Mouse (Mus musculus): ENCODE data around the gene Zfp560. TPM values are rescaled to one million over a fixed set of nuclear protein-coding genes. Genes with fewer than 3 reads are reported as not detected.
"Not testable (repeated sequence)": the region's sequence is repeated elsewhere in the genome, so short reads cannot be mapped to it uniquely, and the experiment has no call there.

Zfp560 gene
- polyA plus RNA-seq (2016; fragmentation: Nextera tagmentation; extraction: Ambion mirVana): 34.2 and 36.7 TPM in 2 replicates

DNA sequence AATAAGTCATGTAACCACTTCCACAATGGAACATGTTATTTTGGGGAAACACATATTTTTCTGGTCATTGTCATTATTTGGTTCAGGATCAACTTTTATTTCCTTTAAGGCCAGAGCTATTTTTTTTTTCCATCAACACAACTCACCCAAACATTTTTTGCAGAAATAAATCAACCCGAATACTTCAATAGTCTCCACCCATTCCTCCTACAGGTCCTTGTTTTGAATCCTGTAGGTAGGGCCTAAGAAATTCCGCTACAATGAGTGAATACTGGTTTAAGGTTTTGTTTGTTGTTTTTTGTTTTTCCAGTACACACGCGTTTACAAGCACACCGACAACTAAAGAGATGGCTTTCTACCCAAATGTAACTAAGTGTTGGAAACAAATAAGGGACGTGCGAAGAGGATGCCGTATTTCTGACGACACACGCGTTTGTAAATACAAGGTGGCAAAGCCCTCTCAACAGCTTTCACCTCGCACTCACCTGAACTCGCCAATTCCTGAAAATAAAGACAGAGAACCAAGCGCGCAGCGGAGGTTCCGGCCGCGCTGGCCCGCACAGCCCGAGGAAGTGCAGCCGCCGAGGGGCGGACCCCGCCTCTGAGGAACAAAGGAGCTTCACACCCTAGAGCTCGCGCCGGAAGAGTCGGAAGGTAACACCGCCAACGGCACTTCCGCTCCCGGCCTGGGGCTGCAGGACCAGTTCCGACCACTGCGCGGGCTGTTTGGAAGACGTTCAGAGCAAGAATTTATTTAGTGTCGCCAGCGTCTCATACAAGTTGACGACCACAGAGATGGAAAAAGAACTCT is at the start of gene Zfp560:
Gene Zfp560 (minus strand): TSS at position 646 of the 811 bp plus-strand sequence.
- Histone ChIP-seq H3K9ac (peak within 1 kb of the TSS; percentile 69), H3K27ac (0 out of 2 replicates have a peak within 1 kb of the TSS, but pooled peaks have one; percentile 50), H3K36me3 (no peaks in the 10 kb centered on the region), H3K9me3 (no peaks in the 10 kb centered on the region), H3K4me1 (peaks cover 6% of the 10 kb centered on the region; the same call in 1 of the 2 replicates), H3K4me2 (replicated peaks) (peak within 1 kb of the TSS; percentile 71), H3K4me3 (peak within 1 kb of the TSS; percentile 58), H3K27me3 (no peaks in the 10 kb centered on the region)
- 3% methylated on average over 40 of the region's 40 CpGs for WGBS
- ATAC-seq (ENCODE audit: insufficient number of reproducible peaks, insufficient read depth, low FRiP score, low TSS enrichment): peak; percentile 99

DNA sequence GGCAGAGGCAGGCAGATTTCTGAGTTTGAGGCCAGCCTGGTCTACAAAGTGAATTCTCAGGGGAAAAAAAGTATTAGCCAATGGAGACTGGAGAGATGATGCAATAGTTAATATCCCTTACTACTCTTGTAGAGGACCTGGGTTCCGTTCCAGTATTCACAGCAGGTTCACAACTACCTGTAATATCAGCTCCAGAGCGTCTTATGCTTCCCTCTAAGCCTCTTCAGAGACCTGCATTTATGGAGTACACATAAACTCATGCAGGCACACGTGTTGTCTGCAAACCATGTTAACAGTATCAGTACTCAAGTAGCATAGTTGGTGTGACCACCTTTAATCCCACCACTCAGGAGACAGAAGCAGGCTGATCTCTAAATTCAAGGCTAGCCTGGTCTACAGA is 45.0 kb upstream of the Zfp560 start:
- Histone ChIP-seq H3K27ac (no peak overlapping the region), H3K36me3 (peaks cover 9% of the 10 kb centered on the region), H3K27me3 (no peaks in the 10 kb centered on the region), H3K9ac (no peak overlapping the region), H3K4me2 (replicated peaks) (no peak overlapping the region), H3K9me3 (no peaks in the 10 kb centered on the region), H3K4me1 (no peaks in the 10 kb centered on the region), H3K4me3 (no peak overlapping the region)
- ATAC-seq (ENCODE audit: insufficient number of reproducible peaks, insufficient read depth, low FRiP score, low TSS enrichment): no peak
- WGBS: 86% methylated on average over 3 of the region's 3 CpGs

DNA sequence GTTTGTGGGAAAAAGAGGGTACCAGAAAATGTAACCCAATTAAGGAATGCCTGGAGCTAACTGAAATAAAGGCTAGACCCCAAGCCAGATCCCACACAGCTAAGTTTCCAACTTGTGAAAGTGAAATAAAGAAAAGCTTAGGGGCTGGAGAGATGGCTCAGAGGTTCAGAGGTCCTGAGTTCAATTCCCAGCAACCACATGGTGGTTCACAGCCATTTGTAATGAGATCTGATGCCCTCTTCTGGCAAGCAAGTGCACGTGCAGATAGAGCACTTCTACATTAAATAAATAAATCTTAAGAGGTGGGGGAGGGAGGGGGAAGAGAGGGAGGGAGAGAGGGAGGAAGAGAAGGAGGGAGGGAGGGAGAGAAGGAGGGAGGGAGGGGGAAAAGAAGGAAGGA is 26.5 kb upstream of the Zfp560 start:
- H3K27ac ChIP-seq: no peak overlapping the region
- H3K4me1 ChIP-seq: no peaks in the 10 kb centered on the region
- no peaks in the 10 kb centered on the region for H3K27me3 ChIP-seq
- no peak overlapping the region for H3K9ac ChIP-seq
- no peak for ATAC-seq (ENCODE audit: insufficient number of reproducible peaks, insufficient read depth, low FRiP score, low TSS enrichment)
- H3K4me3 ChIP-seq: no peak overlapping the region
- H3K36me3 ChIP-seq: no peaks in the 10 kb centered on the region
- no peaks in the 10 kb centered on the region for H3K9me3 ChIP-seq
- H3K4me2 ChIP-seq (replicated peaks): no peak overlapping the region
- 38% methylated on average over 1 of the region's 1 CpGs for WGBS

DNA sequence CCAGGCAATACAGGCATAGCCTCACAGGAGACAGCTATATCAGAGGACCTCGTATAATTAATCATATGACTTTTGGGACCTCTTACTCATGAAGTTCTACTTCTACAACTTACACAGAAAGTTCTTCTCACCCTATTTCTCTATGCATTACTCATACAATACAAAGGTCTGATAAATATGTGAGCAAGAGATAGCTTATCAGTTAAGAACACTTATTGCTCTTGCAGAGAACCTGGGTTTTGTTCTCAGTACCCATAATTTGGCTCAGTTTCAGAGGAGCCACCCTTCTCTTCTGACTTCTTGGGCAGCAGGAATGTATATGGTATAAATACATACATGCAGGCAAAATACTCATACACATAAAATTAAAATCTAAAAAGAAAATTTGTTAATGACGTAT is 24.3 kb upstream of the Zfp560 start:
- Histone ChIP-seq H3K9ac (no peak overlapping the region), H3K4me3 (no peak overlapping the region), H3K9me3 (no peaks in the 10 kb centered on the region), H3K4me2 (replicated peaks) (no peak overlapping the region), H3K36me3 (no peaks in the 10 kb centered on the region), H3K27me3 (no peaks in the 10 kb centered on the region), H3K4me1 (no peaks in the 10 kb centered on the region), H3K27ac (no peak overlapping the region)
- ATAC-seq (ENCODE audit: insufficient number of reproducible peaks, insufficient read depth, low FRiP score, low TSS enrichment): no peak
- 88% methylated on average over 2 of the region's 2 CpGs for WGBS

DNA sequence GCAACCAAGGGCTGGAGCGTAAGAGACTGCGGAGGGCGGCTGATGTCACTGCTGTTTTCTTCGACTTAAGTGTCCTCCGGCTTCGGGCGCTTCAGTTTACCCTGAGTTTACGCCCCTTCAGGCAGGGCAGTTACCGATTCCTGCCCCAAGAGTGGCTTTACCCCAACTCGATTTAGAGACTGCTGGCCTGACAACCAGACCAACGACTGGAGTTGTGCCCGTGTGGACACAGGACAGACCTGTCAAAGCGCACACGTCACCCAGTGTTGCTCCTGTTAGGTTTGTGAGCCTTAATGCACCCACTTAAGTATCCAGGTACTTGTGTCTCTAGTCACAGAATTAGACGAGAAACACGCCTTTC is 346 bp upstream of the Zfp560 start:
- peaks cover 6% of the 10 kb centered on the region; the same call in 1 of the 2 replicates for H3K4me1 ChIP-seq
- H3K4me3 ChIP-seq: peak overlapping the region; percentile 58
- H3K4me2 ChIP-seq (replicated peaks): peak overlapping the region; percentile 71
- peak; percentile 38; the same call in 1 of the 2 replicates for ATAC-seq (ENCODE audit: insufficient number of reproducible peaks, insufficient read depth, low FRiP score, low TSS enrichment)
- H3K9ac ChIP-seq: peak overlapping the region; percentile 69
- H3K9me3 ChIP-seq: no peaks in the 10 kb centered on the region
- H3K36me3 ChIP-seq: no peaks in the 10 kb centered on the region
- WGBS: 13% methylated on average over 16 of the region's 16 CpGs
- 0 out of 2 replicates have a peak overlapping the region, but pooled peaks have one; percentile 50 for H3K27ac ChIP-seq
- H3K27me3 ChIP-seq: no peaks in the 10 kb centered on the region

DNA sequence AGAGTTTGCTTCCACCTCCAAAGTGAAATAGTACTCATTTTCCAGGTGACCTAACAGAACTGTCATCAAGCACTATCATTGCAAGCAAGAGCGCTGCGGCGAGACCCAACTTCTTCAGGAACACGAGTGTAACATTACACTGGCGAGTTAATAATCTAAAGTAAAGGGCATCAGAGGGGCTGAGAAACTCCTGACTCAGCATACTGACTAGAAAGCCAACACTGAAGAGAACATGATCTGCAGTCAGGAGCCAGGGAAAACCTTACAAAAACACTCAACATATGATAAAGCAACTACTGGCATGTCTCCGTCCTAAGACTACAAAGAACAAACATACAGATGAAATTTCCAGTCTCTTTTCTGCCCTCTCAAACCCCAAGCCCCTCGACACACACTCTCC is 1.3 kb downstream of the Zfp560 start:
- Histone ChIP-seq H3K4me1 (peaks cover 6% of the 10 kb centered on the region; the same call in 1 of the 2 replicates), H3K27me3 (no peaks in the 10 kb centered on the region), H3K9ac (no peak overlapping the region), H3K27ac (no peak overlapping the region), H3K36me3 (no peaks in the 10 kb centered on the region), H3K4me2 (replicated peaks) (peak overlapping the region; percentile 71), H3K9me3 (no peaks in the 10 kb centered on the region), H3K4me3 (no peak overlapping the region)
- no peak for ATAC-seq (ENCODE audit: insufficient number of reproducible peaks, insufficient read depth, low FRiP score, low TSS enrichment)
- 89% methylated on average over 7 of the region's 7 CpGs for WGBS

DNA sequence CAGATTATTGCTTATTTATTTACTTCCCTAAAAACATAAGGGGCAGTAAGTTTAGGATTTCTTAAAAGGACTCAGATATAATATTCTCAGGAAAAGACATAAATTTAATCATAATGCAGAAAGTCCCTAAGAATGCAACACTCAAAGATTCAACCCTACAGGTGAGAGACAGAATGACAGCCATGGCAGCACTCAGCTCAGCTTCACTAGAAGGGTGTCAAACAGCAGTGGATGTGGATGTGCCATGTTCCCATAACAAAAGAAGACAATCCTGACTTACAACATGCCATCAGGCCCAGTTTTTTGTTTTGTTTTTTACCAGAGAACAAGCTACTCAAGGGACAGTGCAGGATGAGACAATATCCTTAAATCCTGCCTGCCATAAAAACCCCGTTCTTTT is 10.3 kb downstream of the Zfp560 start:
- Histone ChIP-seq H3K9me3 (no peaks in the 10 kb centered on the region), H3K36me3 (0 out of 2 replicates have a peak, but pooled peaks cover 3% of the 10 kb centered on the region), H3K4me2 (replicated peaks) (no peak overlapping the region), H3K27me3 (no peaks in the 10 kb centered on the region), H3K27ac (no peak overlapping the region), H3K4me1 (no peaks in the 10 kb centered on the region), H3K4me3 (no peak overlapping the region), H3K9ac (no peak overlapping the region)
- 95% methylated on average over 1 of the region's 1 CpGs for WGBS
- ATAC-seq (ENCODE audit: insufficient number of reproducible peaks, insufficient read depth, low FRiP score, low TSS enrichment): no peak

DNA sequence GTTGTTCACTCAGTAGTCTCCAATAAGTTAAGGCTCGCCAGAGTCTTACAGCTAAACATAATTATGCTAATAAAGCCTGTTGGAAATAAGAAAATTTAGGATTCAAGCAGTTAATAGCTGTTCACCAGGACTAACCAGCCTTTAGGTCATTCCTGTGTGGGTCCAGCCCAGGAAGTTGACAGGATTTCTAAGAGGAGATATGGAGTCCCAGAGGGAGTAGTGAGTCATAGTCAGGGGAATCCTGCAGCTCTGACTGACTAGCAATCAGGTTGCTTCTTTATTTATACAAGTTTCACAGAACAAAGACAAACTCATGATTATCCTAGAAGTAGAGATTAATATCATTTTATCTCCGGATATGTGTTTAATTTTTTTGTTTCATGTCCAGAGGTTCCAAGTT is 17.7 kb downstream of the Zfp560 start:
- peaks cover 7% of the 10 kb centered on the region; the same call in 1 of the 2 replicates for H3K36me3 ChIP-seq
- H3K4me3 ChIP-seq: no peak overlapping the region
- H3K9me3 ChIP-seq: 0 out of 2 replicates have a peak, but pooled peaks cover 6% of the 10 kb centered on the region
- H3K9ac ChIP-seq: no peak overlapping the region
- no peak overlapping the region for H3K4me2 ChIP-seq (replicated peaks)
- no peak for ATAC-seq (ENCODE audit: insufficient number of reproducible peaks, insufficient read depth, low FRiP score, low TSS enrichment)
- H3K27me3 ChIP-seq: no peaks in the 10 kb centered on the region
- 87% methylated on average over 2 of the region's 2 CpGs for WGBS
- no peaks in the 10 kb centered on the region for H3K4me1 ChIP-seq
- H3K27ac ChIP-seq: no peak overlapping the region

DNA sequence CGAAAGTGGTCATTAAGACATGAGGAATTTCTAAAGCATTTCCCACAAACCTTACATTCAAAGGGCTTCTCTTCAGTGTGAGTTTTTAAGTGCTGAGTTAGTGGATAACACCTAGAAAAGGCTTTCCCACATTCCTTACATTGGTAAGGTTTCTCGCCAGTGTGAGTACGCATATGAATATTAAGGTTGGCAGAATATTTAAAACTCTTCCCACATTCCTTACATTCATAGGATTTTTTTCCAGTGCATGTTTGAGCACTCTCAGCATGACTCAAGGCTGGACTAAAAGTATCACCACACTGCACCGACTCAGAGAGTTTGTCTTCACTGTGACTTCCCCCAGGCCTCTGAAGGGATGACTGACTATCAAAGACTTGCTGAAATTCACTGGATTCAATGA is 36.5 kb downstream of the Zfp560 start:
- H3K4me1 ChIP-seq: no peaks in the 10 kb centered on the region
- no peak overlapping the region for H3K4me2 ChIP-seq (replicated peaks)
- H3K9ac ChIP-seq: no peak overlapping the region
- no peak for ATAC-seq (ENCODE audit: insufficient number of reproducible peaks, insufficient read depth, low FRiP score, low TSS enrichment)
- H3K9me3 ChIP-seq: no peaks in the 10 kb centered on the region
- H3K4me3 ChIP-seq: no peak overlapping the region
- no peaks in the 10 kb centered on the region for H3K27me3 ChIP-seq
- 87% methylated on average over 4 of the region's 4 CpGs for WGBS
- H3K27ac ChIP-seq: no peak overlapping the region
- H3K36me3 ChIP-seq: peaks cover 28% of the 10 kb centered on the region

DNA sequence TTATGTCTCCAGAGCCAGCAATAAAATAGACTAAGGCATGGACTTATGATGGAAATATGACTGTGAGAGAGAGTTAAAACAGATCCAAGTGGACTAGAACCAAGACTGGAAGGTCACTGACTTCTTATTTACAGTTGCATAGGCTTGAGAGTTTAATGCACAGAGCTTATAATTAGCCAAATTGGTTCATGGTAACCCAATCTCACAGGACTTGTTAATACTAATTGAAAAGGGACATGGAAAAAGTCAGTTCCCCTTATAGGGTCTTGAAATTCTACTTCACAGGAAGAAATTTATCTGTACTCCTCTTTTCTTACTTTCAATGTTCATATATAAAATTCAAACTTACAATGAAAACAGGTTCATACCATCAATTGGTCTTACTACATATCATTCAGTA is 49.0 kb downstream of the Zfp560 start, which contains the start of gene Olfr18:
Gene Olfr18 (minus strand): TSS at position 101 of the 400 bp plus-strand sequence.
- ATAC-seq (ENCODE audit: insufficient number of reproducible peaks, insufficient read depth, low FRiP score, low TSS enrichment): no peak
- Histone ChIP-seq H3K27me3 (no peaks in the 10 kb centered on the region), H3K36me3 (no peaks in the 10 kb centered on the region), H3K27ac (no peak within 1 kb of the TSS), H3K9ac (no peak within 1 kb of the TSS), H3K4me1 (no peaks in the 10 kb centered on the region), H3K9me3 (no peaks in the 10 kb centered on the region), H3K4me3 (no peak within 1 kb of the TSS), H3K4me2 (replicated peaks) (no peak within 1 kb of the TSS)

DNA sequence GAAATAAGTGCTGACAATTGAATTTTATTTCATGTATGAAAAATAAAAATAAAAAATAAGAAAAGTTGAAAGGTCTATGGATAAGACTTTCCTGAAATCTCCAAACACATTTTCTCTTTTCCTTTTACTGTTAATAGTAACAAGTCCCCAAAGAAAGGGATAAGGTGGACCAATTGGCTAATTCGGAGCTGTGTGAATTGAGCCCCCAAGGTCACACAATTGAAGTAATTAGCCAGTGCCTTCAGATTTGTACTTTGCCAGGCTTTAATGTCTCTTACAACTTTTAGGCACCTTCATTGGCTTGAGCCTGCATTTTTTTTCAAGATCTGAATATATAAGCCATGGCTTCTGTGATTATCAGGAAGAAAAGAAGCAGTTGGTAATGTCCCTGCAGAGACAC is 86.7 kb downstream of the Zfp560 start, which contains the start of gene Olfr873:
Gene Olfr873 (plus strand): TSS at position 301 of the 400 bp plus-strand sequence.
- Histone ChIP-seq H3K27me3 (no peaks in the 10 kb centered on the region), H3K27ac (no peak within 1 kb of the TSS), H3K9me3 (no peaks in the 10 kb centered on the region), H3K9ac (no peak within 1 kb of the TSS), H3K36me3 (no peaks in the 10 kb centered on the region), H3K4me3 (no peak within 1 kb of the TSS), H3K4me2 (replicated peaks) (no peak within 1 kb of the TSS), H3K4me1 (no peaks in the 10 kb centered on the region)
- 71% methylated on average over 1 of the region's 1 CpGs for WGBS
- no peak for ATAC-seq (ENCODE audit: insufficient number of reproducible peaks, insufficient read depth, low FRiP score, low TSS enrichment)

DNA sequence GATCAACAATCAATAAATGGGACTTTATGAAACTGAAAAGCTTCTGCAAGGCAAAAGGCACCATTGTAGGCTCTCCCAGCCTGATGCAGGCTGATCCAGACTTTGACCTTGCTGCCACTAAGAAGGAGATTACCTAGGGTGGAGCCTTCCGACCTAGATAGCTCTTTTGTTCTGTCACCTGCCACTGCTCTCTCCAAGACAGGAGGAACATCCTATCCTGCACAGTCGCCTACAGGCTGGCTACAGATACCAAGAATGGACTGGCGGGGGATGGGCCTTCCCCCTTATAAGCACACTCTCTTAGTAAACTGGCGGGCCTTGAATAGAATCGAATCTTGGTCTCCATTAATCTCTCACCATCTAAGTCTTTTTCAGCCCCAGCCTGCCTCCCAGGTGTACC is 89.4 kb downstream of the Zfp560 start:
- not testable (repeated sequence) for H3K27me3 ChIP-seq; H3K9ac ChIP-seq; H3K36me3 ChIP-seq; H3K9me3 ChIP-seq; H3K4me1 ChIP-seq; H3K4me2 ChIP-seq (replicated peaks); ATAC-seq (ENCODE audit: insufficient number of reproducible peaks, insufficient read depth, low FRiP score, low TSS enrichment); H3K27ac ChIP-seq; H3K4me3 ChIP-seq
- WGBS: 81% methylated on average over 5 of the region's 5 CpGs
